Mouse (Mus musculus) embryonic facial prominence, embryonic 11.5 days (tissue): ENCODE measurements around the gene Erc2. TPM values are rescaled to one million over a fixed set of nuclear protein-coding genes. Genes with fewer than 3 reads are reported as not detected.

Experiments used
- ATAC-seq: fragments of 200-750 bp; cut with Nextera tagmentation; replicated peaks from 2 replicates; pipeline ENCODE4 v1.8.0; 2017; ENCODE audit warnings: low read depth; ENCODE audit not compliant: insufficient number of reproducible peaks, low FRiP score, low TSS enrichment
- DNase-seq: peaks from one replicate; pipeline ENCODE4 v3.0.0-alpha.2; 2015; ENCODE audit warnings: low spot score
- H3K27ac ChIP-seq: fragments of 300-500 bp; sonication (generic); replicated peaks from 2 replicates; pipeline ENCODE4 v1.5.1; 2014; ENCODE audit warnings: mild to moderate bottlenecking, low read depth, low read length, control low read depth
- H3K27me3 ChIP-seq: fragments of 300-500 bp; sonication (generic); 2 replicates; pipeline ENCODE4 v1.6.1; 2014; ENCODE audit warnings: mild to moderate bottlenecking, low read length, moderate library complexity, mixed read lengths; ENCODE audit not compliant: control insufficient read depth, insufficient read depth
- H3K36me3 ChIP-seq: fragments of 300-500 bp; sonication (generic); replicated peaks from 2 replicates; pipeline ENCODE4 v1.6.1; 2014; ENCODE audit warnings: low read depth, mild to moderate bottlenecking, low read length, moderate library complexity, mixed read lengths; ENCODE audit not compliant: control insufficient read depth, insufficient read depth
- H3K4me1 ChIP-seq: fragments of 300-500 bp; sonication (generic); 2 replicates; pipeline ENCODE4 v1.6.1; 2014; ENCODE audit warnings: low read length, mixed read lengths; ENCODE audit not compliant: control insufficient read depth, insufficient read depth
- H3K4me2 ChIP-seq: fragments of 300-500 bp; sonication (generic); 2 replicates; pipeline ENCODE4 v1.6.1; 2014; ENCODE audit warnings: low read depth, mild to moderate bottlenecking, control low read depth, low read length, moderate library complexity
- H3K4me3 ChIP-seq: fragments of 300-500 bp; sonication (generic); 2 replicates; pipeline ENCODE4 v1.5.1; 2014; ENCODE audit warnings: low read depth, low read length, control low read depth
- H3K9ac ChIP-seq: fragments of 300-500 bp; sonication (generic); replicated peaks from 2 replicates; pipeline ENCODE4 v1.6.1; 2014; ENCODE audit warnings: mild to moderate bottlenecking, control low read depth, low read length
- H3K9me3 ChIP-seq: fragments of 300-500 bp; sonication (generic); replicated peaks from 2 replicates; pipeline ENCODE4 v1.6.1; 2016; ENCODE audit warnings: mild to moderate bottlenecking, low read length, inconsistent platforms, mixed read lengths; ENCODE audit not compliant: control insufficient read depth
- WGBS: fragments of 180-500 bp; shearing (Covaris S2); extraction: QIAGEN DNeasy Blood & Tissue Kit; methylation state at CpG from one replicate; pipeline ENCODE4 v1.1.7; 2014; 5-methylcytosine and 5-hydroxymethylcytosine counted together
- polyA plus RNA-seq: library from polyadenylated mRNA; unstranded; fragments of >200 nt; fragmentation: Nextera tagmentation; extraction: Ambion mirVana; gene quantifications from 2 replicates; pipeline ENCODE4 v1.2.1, GENCODE M21; 2014

Gene Erc2
- polyA plus RNA-seq, 1 experiment from 2014 or later = 5.2 TPM

GRCm38 (mm10) chr14:27717364-27717763, 95.1 kb downstream of the Erc2 start:
- 82% methylated on average over 7 of the region's 7 CpGs for WGBS
- ATAC-seq = no peak
- H3K9ac ChIP-seq = no peak overlapping the region
- H3K9me3 ChIP-seq = no peaks in the 10 kb centered on the region
- H3K4me3 ChIP-seq = no peak overlapping the region
- no peak for DNase-seq
- no peak overlapping the region for H3K4me2 ChIP-seq
- no peaks in the 10 kb centered on the region for H3K4me1 ChIP-seq
- no peaks in the 10 kb centered on the region for H3K36me3 ChIP-seq
- H3K27me3 ChIP-seq = no peaks in the 10 kb centered on the region
- H3K27ac ChIP-seq = no peak overlapping the region

DNA sequence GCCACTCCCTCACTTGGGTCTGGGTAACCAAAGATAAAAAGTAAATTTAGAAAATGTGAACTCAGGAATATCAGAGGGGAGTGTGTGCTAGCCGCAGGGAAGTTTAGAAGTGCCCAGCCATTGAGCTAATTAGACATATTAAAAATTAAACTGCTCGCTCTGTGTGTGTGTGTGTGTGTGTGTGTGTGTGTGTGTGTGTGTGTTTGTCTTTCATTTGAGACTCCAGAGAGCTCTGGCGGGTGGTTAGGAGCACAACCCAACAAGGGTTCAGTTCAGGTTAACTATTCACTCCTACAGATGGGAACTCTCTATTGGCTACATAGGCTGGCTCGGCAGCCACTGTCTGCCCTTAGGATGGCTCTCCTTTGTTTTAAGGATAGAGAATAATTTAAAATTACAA, 97.4 kb downstream of the Erc2 start:
- ATAC-seq (no peak), DNase-seq (no peak)
- Histone ChIP-seq H3K9ac (no peak overlapping the region), H3K4me1 (no peaks in the 10 kb centered on the region), H3K4me3 (no peak overlapping the region), H3K27ac (no peak overlapping the region), H3K9me3 (no peaks in the 10 kb centered on the region), H3K4me2 (no peak overlapping the region), H3K36me3 (no peaks in the 10 kb centered on the region), H3K27me3 (no peaks in the 10 kb centered on the region)
- 79% methylated on average over 4 of the region's 4 CpGs for WGBS

DNA sequence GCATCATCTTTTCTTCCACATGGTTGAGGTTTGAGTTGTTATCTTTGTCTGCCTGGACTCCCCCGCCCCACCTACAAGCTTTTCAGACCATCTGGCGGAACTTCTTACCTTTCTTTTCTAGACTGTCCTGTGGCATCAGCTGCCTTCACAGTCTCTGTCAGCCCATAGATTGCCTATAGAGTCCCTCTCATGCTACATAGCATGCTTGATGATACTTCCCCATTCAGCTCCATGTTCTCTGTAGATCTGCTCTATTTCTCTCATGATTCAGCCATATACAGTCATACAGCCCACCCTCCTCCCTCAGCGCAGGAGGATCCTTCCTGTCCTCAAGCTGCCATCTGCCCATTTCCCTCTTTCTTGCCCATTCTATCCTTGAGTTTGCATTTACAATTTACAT, 98.7 kb downstream of the Erc2 start:
- H3K27ac ChIP-seq = no peak overlapping the region
- WGBS = 82% methylated on average over 3 of the region's 3 CpGs
- no peaks in the 10 kb centered on the region for H3K4me1 ChIP-seq
- H3K4me3 ChIP-seq = no peak overlapping the region
- H3K9ac ChIP-seq = no peak overlapping the region
- H3K4me2 ChIP-seq = no peak overlapping the region
- DNase-seq (no peak), ATAC-seq (no peak)
- no peaks in the 10 kb centered on the region for H3K27me3 ChIP-seq
- H3K36me3 ChIP-seq = no peaks in the 10 kb centered on the region
- H3K9me3 ChIP-seq = no peaks in the 10 kb centered on the region

GRCm38 (mm10) chr14:27721759-27722158, 99.5 kb downstream of the Erc2 start:
- H3K27ac ChIP-seq = no peak overlapping the region
- no peak overlapping the region for H3K9ac ChIP-seq
- no peaks in the 10 kb centered on the region for H3K27me3 ChIP-seq
- ATAC-seq = no peak
- no peak overlapping the region for H3K4me2 ChIP-seq
- DNase-seq = no peak
- no peak overlapping the region for H3K4me3 ChIP-seq
- H3K36me3 ChIP-seq = no peaks in the 10 kb centered on the region
- H3K9me3 ChIP-seq = no peaks in the 10 kb centered on the region
- no peaks in the 10 kb centered on the region for H3K4me1 ChIP-seq
- 97% methylated on average over 3 of the region's 3 CpGs for WGBS

GRCm38 (mm10) chr14:27727541-27727940, 105.3 kb downstream of the Erc2 start:
- WGBS = 78% methylated on average over 8 of the region's 8 CpGs
- DNase-seq = no peak

DNA sequence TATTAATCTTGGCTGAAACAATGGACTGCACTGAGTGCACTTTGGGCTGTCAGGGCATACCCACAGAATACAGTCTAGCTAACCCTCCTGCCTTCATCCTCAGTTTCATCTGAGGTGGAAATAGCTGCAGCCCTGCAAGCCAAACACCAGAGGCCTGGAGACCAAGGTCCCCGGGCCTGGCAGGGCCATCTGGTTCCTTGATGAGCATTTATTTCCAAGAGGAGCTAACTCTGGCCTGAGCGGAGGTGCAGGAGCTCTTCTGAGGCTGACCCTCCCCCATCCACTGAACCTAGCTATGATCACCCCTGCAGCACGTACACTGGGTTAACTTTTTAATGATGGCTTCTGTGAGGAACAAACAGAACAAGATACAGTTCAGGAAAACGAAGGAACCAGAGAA, 108.9 kb downstream of the Erc2 start:
- no peak overlapping the region for H3K4me3 ChIP-seq
- no peak for DNase-seq
- no peaks in the 10 kb centered on the region for H3K27me3 ChIP-seq
- H3K4me1 ChIP-seq = no peaks in the 10 kb centered on the region
- no peak overlapping the region for H3K27ac ChIP-seq
- H3K36me3 ChIP-seq = no peaks in the 10 kb centered on the region
- WGBS = 62% methylated on average over 4 of the region's 4 CpGs
- H3K4me2 ChIP-seq = no peak overlapping the region
- no peak for ATAC-seq
- no peak overlapping the region for H3K9ac ChIP-seq
- H3K9me3 ChIP-seq = no peaks in the 10 kb centered on the region

More at GRCm38 (mm10) chr14:27727541-27727940, 105.3 kb downstream of the Erc2 start:
- Histone ChIP-seq H3K9me3 (no peaks in the 10 kb centered on the region), H3K4me2 (no peak overlapping the region), H3K27ac (no peak overlapping the region), H3K27me3 (no peaks in the 10 kb centered on the region), H3K4me3 (no peak overlapping the region), H3K4me1 (no peaks in the 10 kb centered on the region), H3K36me3 (no peaks in the 10 kb centered on the region), H3K9ac (no peak overlapping the region)
- no peak for ATAC-seq

- 47% methylated on average over 1 of the region's 1 CpGs for WGBS
- Histone ChIP-seq H3K27ac (no peak overlapping the region), H3K4me2 (no peak overlapping the region), H3K4me3 (no peak overlapping the region), H3K27me3 (no peaks in the 10 kb centered on the region), H3K4me1 (no peaks in the 10 kb centered on the region), H3K9me3 (no peaks in the 10 kb centered on the region), H3K36me3 (no peaks in the 10 kb centered on the region), H3K9ac (no peak overlapping the region)
- ATAC-seq (no peak), DNase-seq (peak; percentile 5)
Observed at GRCm38 (mm10) chr14:27739436-27739835, 117.2 kb downstream of the Erc2 start.

DNA sequence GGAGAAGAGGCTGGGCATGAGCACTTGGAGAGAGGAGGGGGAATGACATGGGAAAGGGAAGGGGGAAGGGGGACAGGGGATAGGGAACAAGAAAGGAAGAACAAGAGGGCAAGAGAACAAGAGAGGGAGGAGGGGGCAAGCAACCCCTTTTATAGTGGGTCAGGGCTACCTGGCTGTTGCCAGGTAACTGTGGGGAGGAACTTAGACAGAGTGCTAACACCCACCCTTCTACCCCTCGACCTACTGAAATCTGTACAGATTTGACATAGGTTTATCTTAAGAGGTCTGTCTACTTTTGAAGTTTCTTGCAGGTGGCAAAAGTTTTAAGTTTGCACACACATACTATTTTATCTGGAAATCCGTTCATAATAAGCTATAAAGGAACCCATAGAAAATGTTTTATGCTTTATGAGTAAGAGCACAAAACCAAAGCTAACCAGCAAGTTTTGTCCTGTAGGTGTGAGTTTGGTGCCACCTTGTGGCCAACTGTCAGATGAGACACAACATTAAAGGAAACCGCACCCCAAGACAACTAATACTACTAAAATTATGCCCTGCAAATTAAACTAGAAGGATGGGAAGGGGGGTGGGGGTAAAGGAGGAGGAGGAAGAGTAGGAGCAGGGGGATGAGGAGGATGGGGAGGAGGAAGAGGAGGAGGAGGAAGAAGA, 119.2 kb downstream of the Erc2 start:
- no peaks in the 10 kb centered on the region for H3K27me3 ChIP-seq
- H3K27ac ChIP-seq = no peak overlapping the region
- ATAC-seq = no peak
- H3K9me3 ChIP-seq = no peaks in the 10 kb centered on the region
- H3K9ac ChIP-seq = no peak overlapping the region
- peak; percentile 87 for DNase-seq
- H3K4me3 ChIP-seq = no peak overlapping the region
- H3K4me1 ChIP-seq = no peaks in the 10 kb centered on the region
- H3K4me2 ChIP-seq = no peak overlapping the region
- 33% methylated on average over 3 of the region's 3 CpGs for WGBS
- no peaks in the 10 kb centered on the region for H3K36me3 ChIP-seq
